Mouse (Mus musculus): ENCODE results near the gene Cxcl15. TPM values are rescaled to one million over a fixed set of nuclear protein-coding genes. Genes with fewer than 3 reads are reported as not detected.

The Cxcl15 gene
- polyA plus RNA-seq, 1 experiment from 2014 or later, result not detected

Small RNA genes within 50 kb of the gene (microRNA-seq; reads per million reads assigned to microRNA genes)
- not detected for gene Gm24322

Other genes with a start within 250 kb of the Cxcl15 start
- gene 5830473C10Rik, start 233.4 kb upstream of the Cxcl15 start, polyA plus RNA-seq (2016; fragmentation: Nextera tagmentation; extraction: Ambion mirVana), result 0.12 and 0.25 TPM in 2 replicates
- gene Rassf6, start 153.9 kb upstream of the Cxcl15 start, polyA plus RNA-seq (2016; fragmentation: Nextera tagmentation; extraction: Ambion mirVana), result 4.3 and 5.0 TPM in 2 replicates
- 1.3 and 1.5 TPM in 2 replicates for gene Cxcl5, start 35.2 kb upstream of the Cxcl15 start, polyA plus RNA-seq (2016; fragmentation: Nextera tagmentation; extraction: Ambion mirVana)
- gene Ppbp, start 26.0 kb upstream of the Cxcl15 start, polyA plus RNA-seq (2016; fragmentation: Nextera tagmentation; extraction: Ambion mirVana), result 164 and 174 TPM in 2 replicates
- 746 and 863 TPM in 2 replicates for gene Pf4, start 22.1 kb upstream of the Cxcl15 start, polyA plus RNA-seq (2016; fragmentation: Nextera tagmentation; extraction: Ambion mirVana)
- not detected in 2 replicates for gene Cxcl3, start 8.4 kb upstream of the Cxcl15 start, polyA plus RNA-seq (2016; fragmentation: Nextera tagmentation; extraction: Ambion mirVana)
- gene Cxcl1, start 96.7 kb downstream of the Cxcl15 start, polyA plus RNA-seq (2016; fragmentation: Nextera tagmentation; extraction: Ambion mirVana), result 0.21 and 0.24 TPM in 2 replicates
- 0.44 TPM in 1 of 2 replicates, not detected in the other for gene Cxcl2, start 109.3 kb downstream of the Cxcl15 start, polyA plus RNA-seq (2016; fragmentation: Nextera tagmentation; extraction: Ambion mirVana)
- 11.4 and 13.9 TPM in 2 replicates for gene Mthfd2l, start 136.6 kb downstream of the Cxcl15 start, polyA plus RNA-seq (2016; fragmentation: Nextera tagmentation; extraction: Ambion mirVana)
- 0.07 TPM in 1 of 2 replicates, not detected in the other for gene Epgn, start 232.9 kb downstream of the Cxcl15 start, polyA plus RNA-seq (2016; fragmentation: Nextera tagmentation; extraction: Ambion mirVana)